Mouse (Mus musculus) ES-Bruce4 (cell line): ENCODE measurements at regions not wholly inside any gene's neighbourhood (a gene's known extent, or its start where the extent isn't known, plus 50 kb on each side); places are given as distances from the start of the nearest gene placed in this dataset.

Experiments
- H3K27ac ChIP-seq: 2 replicates; pipeline ENCODE4 v1.5.1; 2012; ENCODE audit warnings: low read length, inconsistent platforms; ENCODE audit not compliant: insufficient read depth
- H3K27me3 ChIP-seq: 2 replicates; pipeline ENCODE4 v1.6.1; 2012; ENCODE audit warnings: mild to moderate bottlenecking, low read length, inconsistent platforms; ENCODE audit not compliant: control insufficient read depth, poor library complexity, insufficient read depth, severe bottlenecking
- H3K36me3 ChIP-seq: 2 replicates; pipeline ENCODE4 v1.6.1; 2012; ENCODE audit warnings: inconsistent platforms, mild to moderate bottlenecking, low read length, moderate library complexity; ENCODE audit not compliant: control insufficient read depth, poor library complexity, insufficient read depth, severe bottlenecking
- H3K4me1 ChIP-seq: one replicate; pipeline ENCODE4 v1.8.1; 2011; ENCODE audit warnings: low read length; ENCODE audit not compliant: control insufficient read depth, insufficient read depth
- H3K4me3 ChIP-seq: 2 replicates; pipeline ENCODE4 v1.5.1; 2011; ENCODE audit warnings: low read depth, mild to moderate bottlenecking, low read length
- H3K9ac ChIP-seq: 2 replicates; pipeline ENCODE4 v1.6.1; 2012; ENCODE audit warnings: low read depth, mild to moderate bottlenecking, inconsistent platforms; ENCODE audit not compliant: poor library complexity, severe bottlenecking
- H3K9me3 ChIP-seq: replicated peaks from 2 replicates; pipeline ENCODE4 v1.6.1; 2012; ENCODE audit warnings: mild to moderate bottlenecking, low read length, inconsistent platforms; ENCODE audit not compliant: control insufficient read depth, poor library complexity, insufficient read depth, severe bottlenecking
- CTCF ChIP-seq: IDR thresholded peaks from one replicate; pipeline ENCODE4 v1.8.1; 2011; ENCODE audit warnings: low read depth, low read length
- EP300 ChIP-seq: IDR thresholded peaks from 2 replicates; pipeline ENCODE4 v1.6.1; 2011; ENCODE audit warnings: low read depth, low read length; ENCODE audit not compliant: insufficient read depth
- POLR2A ChIP-seq: IDR thresholded peaks from one replicate; pipeline ENCODE4 v1.8.1; 2011; ENCODE audit warnings: low read length; ENCODE audit not compliant: insufficient read depth

DNA sequence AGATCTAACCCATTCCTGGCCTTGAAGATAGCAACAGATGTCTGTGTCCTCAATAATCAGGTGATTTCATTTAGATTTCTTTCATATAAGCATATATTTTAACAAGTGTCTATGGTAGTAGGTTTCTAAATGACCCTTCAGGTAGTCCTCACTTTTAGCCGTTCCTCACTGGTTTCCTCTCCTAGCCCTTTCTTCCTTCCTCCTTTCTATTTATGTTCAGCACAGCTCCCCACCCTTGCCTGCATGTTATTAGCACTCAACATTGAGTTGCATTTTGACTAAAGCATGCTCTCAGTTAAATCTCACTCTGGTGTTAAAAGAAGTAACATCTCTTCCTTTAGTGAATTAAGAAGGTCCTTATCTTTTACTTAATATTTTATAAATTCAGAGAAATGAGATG is 1376.8 kb upstream of the Slc10a2 start:
- no peak overlapping the region for H3K9ac ChIP-seq
- H3K27me3 ChIP-seq: no peaks in the 10 kb centered on the region
- no peak overlapping the region for H3K4me3 ChIP-seq
- H3K4me1 ChIP-seq: no peaks in the 10 kb centered on the region
- TF ChIP-seq CTCF: no peak
- no peak for TF ChIP-seq EP300
- TF ChIP-seq POLR2A: no peak
- no peaks in the 10 kb centered on the region; the same call in 1 of the 2 replicates for H3K9me3 ChIP-seq
- H3K27ac ChIP-seq: no peak overlapping the region
- H3K36me3 ChIP-seq: no peaks in the 10 kb centered on the region

DNA sequence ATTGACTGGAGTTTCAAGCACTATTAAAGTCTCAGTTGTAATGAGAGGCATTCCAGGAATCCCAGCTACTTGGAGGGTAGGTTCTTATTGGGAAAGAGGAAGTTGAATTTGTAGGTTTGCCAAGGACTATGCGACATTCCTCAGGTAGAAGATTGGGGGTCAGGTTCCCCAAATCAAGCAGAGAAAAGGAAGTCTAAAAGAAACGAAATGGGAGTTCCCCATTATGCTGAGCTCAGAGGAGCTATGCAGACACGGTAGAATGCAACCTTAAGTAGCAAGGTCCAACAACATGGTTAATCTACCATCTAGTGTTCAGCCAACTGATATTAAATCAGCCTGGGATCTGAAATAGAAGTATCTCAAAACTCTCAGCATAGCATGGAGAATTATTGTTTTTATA is 1365.9 kb upstream of the Slc10a2 start:
- TF ChIP-seq CTCF (no peak), EP300 (no peak), POLR2A (no peak)
- Histone ChIP-seq H3K4me3 (no peak overlapping the region), H3K9me3 (no peaks in the 10 kb centered on the region), H3K27me3 (no peaks in the 10 kb centered on the region), H3K27ac (no peak overlapping the region), H3K4me1 (no peaks in the 10 kb centered on the region), H3K36me3 (no peaks in the 10 kb centered on the region), H3K9ac (no peak overlapping the region)

DNA sequence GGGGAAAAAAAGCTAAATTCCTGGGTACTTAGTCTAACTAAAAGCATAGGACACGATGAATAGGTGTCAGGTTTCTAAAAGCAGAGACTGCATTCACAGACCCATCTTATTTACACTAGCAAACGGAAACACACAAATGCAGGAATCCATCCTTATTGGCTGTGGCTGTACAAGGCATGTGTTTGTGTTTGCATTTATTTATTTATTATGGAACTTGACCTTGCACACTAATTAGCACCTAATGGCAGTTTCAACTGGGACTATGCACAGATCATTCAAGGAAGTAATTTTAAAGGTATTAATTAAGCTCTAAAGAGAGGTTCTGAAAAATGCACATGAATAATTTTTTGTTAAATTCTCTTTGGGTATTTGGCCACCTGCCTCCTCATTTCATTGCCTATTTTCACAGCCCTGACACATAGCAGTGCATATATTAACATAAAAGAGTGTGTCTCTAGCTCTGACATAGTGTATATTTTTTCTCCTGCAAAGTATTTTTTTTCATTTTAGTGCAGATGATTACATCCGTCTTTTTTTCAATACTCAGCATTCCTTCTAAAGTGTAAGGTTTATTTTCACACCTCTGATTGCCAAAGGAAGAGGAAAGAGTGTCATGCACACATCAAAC is 1351.5 kb upstream of the Slc10a2 start:
- H3K9me3 ChIP-seq: no peaks in the 10 kb centered on the region

DNA sequence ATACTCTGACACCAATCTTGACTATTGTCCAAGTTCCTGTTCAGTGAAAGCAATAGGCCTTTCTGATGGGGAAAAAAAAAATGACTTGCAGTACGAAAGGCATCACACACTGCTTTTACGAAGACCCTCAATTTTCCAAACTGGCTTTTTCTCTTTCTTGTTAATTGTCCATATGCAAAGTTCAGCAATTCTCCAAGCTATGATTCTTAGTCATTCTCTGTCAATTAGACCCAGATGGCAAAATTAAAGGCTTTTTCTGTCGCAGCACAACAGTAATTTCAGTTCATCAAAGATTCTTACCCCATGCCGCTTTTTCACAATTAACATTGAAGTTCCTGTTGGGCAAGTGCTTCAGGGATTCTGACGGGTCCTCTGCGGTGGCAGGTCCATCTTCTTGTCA is 1343.2 kb upstream of the Slc10a2 start:
- H3K4me1 ChIP-seq: no peaks in the 10 kb centered on the region
- no peak for TF ChIP-seq POLR2A
- no peak for TF ChIP-seq CTCF
- no peak for TF ChIP-seq EP300
- no peaks in the 10 kb centered on the region for H3K36me3 ChIP-seq
- no peak overlapping the region for H3K4me3 ChIP-seq
- no peak overlapping the region for H3K9ac ChIP-seq
- H3K27ac ChIP-seq: no peak overlapping the region
- no peaks in the 10 kb centered on the region for H3K9me3 ChIP-seq
- no peaks in the 10 kb centered on the region for H3K27me3 ChIP-seq

More for the DNA sequence above, 1351.5 kb upstream of the Slc10a2 start:
- no peaks in the 10 kb centered on the region for H3K27me3 ChIP-seq
- no peak overlapping the region for H3K27ac ChIP-seq
- H3K36me3 ChIP-seq: no peaks in the 10 kb centered on the region
- no peak overlapping the region for H3K4me3 ChIP-seq
- H3K4me1 ChIP-seq: no peaks in the 10 kb centered on the region
- no peak overlapping the region for H3K9ac ChIP-seq
- TF ChIP-seq CTCF (no peak), EP300 (no peak), POLR2A (no peak)

DNA sequence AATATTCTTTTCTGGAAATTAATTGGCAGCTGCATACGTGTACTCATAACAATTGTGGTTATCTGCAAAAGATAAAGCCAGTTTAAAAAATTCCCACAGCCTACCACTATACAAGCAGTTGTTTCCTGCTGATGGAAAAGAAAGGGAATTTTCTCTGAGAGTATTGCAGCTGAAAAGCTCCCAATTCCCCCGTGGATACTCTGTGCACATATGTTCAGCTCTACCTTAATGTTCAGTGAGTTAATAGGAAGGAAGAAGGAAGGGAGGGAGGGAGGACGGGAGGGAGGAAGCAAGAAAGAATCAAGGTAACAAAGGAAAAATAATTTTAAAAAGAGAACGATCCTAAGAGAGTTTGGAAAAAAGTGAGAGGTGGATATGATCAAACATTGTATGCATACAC is 1333.9 kb upstream of the Slc10a2 start:
- no peaks in the 10 kb centered on the region for H3K9me3 ChIP-seq
- H3K4me3 ChIP-seq: no peak overlapping the region
- H3K27me3 ChIP-seq: no peaks in the 10 kb centered on the region; the same call in 1 of the 2 replicates
- no peaks in the 10 kb centered on the region for H3K4me1 ChIP-seq
- no peak overlapping the region for H3K27ac ChIP-seq
- H3K36me3 ChIP-seq: no peaks in the 10 kb centered on the region
- TF ChIP-seq EP300 (no peak), POLR2A (no peak), CTCF (no peak)
- H3K9ac ChIP-seq: no peak overlapping the region
